Mouse (Mus musculus) limb, embryonic 10.5 days (tissue): ENCODE measurements around the gene Setd3. TPM values are rescaled to one million over a fixed set of nuclear protein-coding genes. Genes with fewer than 3 reads are reported as not detected.

ENCODE experiments used
- DNase-seq: peaks from one replicate; pipeline ENCODE4 v3.0.0-alpha.2; 2017; ENCODE audit warnings: low spot score
- H3K27ac ChIP-seq: fragments of 300-500 bp; sonication (generic); 2 replicates; pipeline ENCODE4 v1.5.1; 2016; ENCODE audit warnings: mild to moderate bottlenecking
- H3K27me3 ChIP-seq: fragments of 300-500 bp; sonication (generic); 2 replicates; pipeline ENCODE4 v1.6.1; 2016; ENCODE audit warnings: low read depth, mild to moderate bottlenecking; ENCODE audit not compliant: poor library complexity, severe bottlenecking
- H3K36me3 ChIP-seq: fragments of 300-500 bp; sonication (generic); 2 replicates; pipeline ENCODE4 v1.6.1; 2016; ENCODE audit warnings: mild to moderate bottlenecking, moderate library complexity
- H3K4me1 ChIP-seq: fragments of 300-500 bp; sonication (generic); 2 replicates; pipeline ENCODE4 v1.6.1; 2016
- H3K4me3 ChIP-seq: fragments of 300-500 bp; sonication (generic); 2 replicates; pipeline ENCODE4 v1.5.1; 2016; ENCODE audit warnings: mild to moderate bottlenecking, moderate library complexity
- H3K9me3 ChIP-seq: fragments of 300-500 bp; sonication (generic); replicated peaks from 2 replicates; pipeline ENCODE4 v1.6.1; 2016; ENCODE audit warnings: mild to moderate bottlenecking
- WGBS: fragments of 180-500 bp; shearing (Covaris S2); methylation state at CpG from one replicate; pipeline ENCODE4 v1.1.7; 2016; 5-methylcytosine and 5-hydroxymethylcytosine counted together
- polyA plus RNA-seq: library from polyadenylated mRNA; unstranded; fragments of >200 nt; fragmentation: Nextera tagmentation; extraction: Ambion mirVana; gene quantifications from 2 replicates; pipeline ENCODE4 v1.2.1, GENCODE M21; 2016

The Setd3 gene
- polyA plus RNA-seq, 1 experiment from 2014 or later, result 76.9 TPM

- Histone ChIP-seq H3K27ac (peak overlapping the region; percentile 34), H3K4me3 (no peak overlapping the region), H3K36me3 (no peaks in the 10 kb centered on the region), H3K9me3 (no peaks in the 10 kb centered on the region), H3K4me1 (peaks cover 12% of the 10 kb centered on the region), H3K27me3 (no peaks in the 10 kb centered on the region)
- no peak for DNase-seq
- 76% methylated on average over 10 of the region's 10 CpGs for WGBS
Measured at GRCm38 (mm10) chr12:108078122-108078752, 100.9 kb downstream of the Setd3 start.

- 71% methylated on average over 5 of the region's 5 CpGs for WGBS
- Histone ChIP-seq H3K27me3 (no peaks in the 10 kb centered on the region), H3K36me3 (no peaks in the 10 kb centered on the region), H3K4me3 (no peak overlapping the region), H3K27ac (no peak overlapping the region), H3K4me1 (peaks cover 34% of the 10 kb centered on the region), H3K9me3 (no peaks in the 10 kb centered on the region)
- no peak for DNase-seq
Measured at GRCm38 (mm10) chr12:108072907-108073306, 106.2 kb downstream of the Setd3 start.

- H3K9me3 ChIP-seq, result no peaks in the 10 kb centered on the region
- no peaks in the 10 kb centered on the region for H3K36me3 ChIP-seq
- peaks cover 42% of the 10 kb centered on the region for H3K4me1 ChIP-seq
- no peak overlapping the region for H3K4me3 ChIP-seq
- H3K27ac ChIP-seq, result peak overlapping the region; percentile 69
- DNase-seq, result peak; percentile 43
- H3K27me3 ChIP-seq, result no peaks in the 10 kb centered on the region
- WGBS, result 57% methylated on average over 21 of the region's 21 CpGs
Measured at GRCm38 (mm10) chr12:108070685-108071662, 108.1 kb downstream of the Setd3 start.

- Histone ChIP-seq H3K27ac (no peak overlapping the region), H3K4me1 (peaks cover 52% of the 10 kb centered on the region), H3K4me3 (no peak overlapping the region), H3K27me3 (no peaks in the 10 kb centered on the region), H3K9me3 (no peaks in the 10 kb centered on the region), H3K36me3 (no peaks in the 10 kb centered on the region)
- WGBS, result 55% methylated on average over 6 of the region's 6 CpGs
- peak; percentile 50 for DNase-seq
Measured at GRCm38 (mm10) chr12:108069504-108069903, 109.6 kb downstream of the Setd3 start.

GRCm38 (mm10) chr12:108067811-108068375 lies 111.2 kb downstream of the Setd3 start:
- Histone ChIP-seq H3K4me1 (peaks cover 60% of the 10 kb centered on the region), H3K9me3 (no peaks in the 10 kb centered on the region), H3K27me3 (no peaks in the 10 kb centered on the region), H3K4me3 (no peak overlapping the region), H3K36me3 (no peaks in the 10 kb centered on the region), H3K27ac (peak overlapping the region; percentile 33; the same call in 1 of the 2 replicates)
- 85% methylated on average over 13 of the region's 13 CpGs for whole genome bisulfite sequencing
- DNase-seq, result no peak

- Histone ChIP-seq H3K27me3 (no peaks in the 10 kb centered on the region), H3K36me3 (no peaks in the 10 kb centered on the region), H3K27ac (no peak overlapping the region), H3K9me3 (no peaks in the 10 kb centered on the region), H3K4me3 (no peak overlapping the region), H3K4me1 (peaks cover 64% of the 10 kb centered on the region)
- WGBS, result 90% methylated on average over 3 of the region's 3 CpGs
- DNase-seq, result no peak
Measured at GRCm38 (mm10) chr12:108067231-108067630, 111.9 kb downstream of the Setd3 start.

GRCm38 (mm10) chr12:108064396-108064998 lies 114.6 kb downstream of the Setd3 start:
- Histone ChIP-seq H3K4me1 (peaks cover 48% of the 10 kb centered on the region), H3K36me3 (no peaks in the 10 kb centered on the region), H3K4me3 (no peak overlapping the region), H3K9me3 (no peaks in the 10 kb centered on the region), H3K27me3 (no peaks in the 10 kb centered on the region), H3K27ac (peak overlapping the region; percentile 80)
- 48% methylated on average over 9 of the region's 9 CpGs for WGBS
- DNase-seq, result peak; percentile 54

GRCm38 (mm10) chr12:108063986-108064385 lies 115.1 kb downstream of the Setd3 start:
- no peak for DNase-seq
- 46% methylated on average over 6 of the region's 6 CpGs for WGBS
- Histone ChIP-seq H3K9me3 (no peaks in the 10 kb centered on the region), H3K4me1 (peaks cover 45% of the 10 kb centered on the region), H3K27me3 (no peaks in the 10 kb centered on the region), H3K36me3 (no peaks in the 10 kb centered on the region), H3K4me3 (no peak overlapping the region), H3K27ac (peak overlapping the region; percentile 80)

- Histone ChIP-seq H3K4me3 (no peak overlapping the region), H3K9me3 (no peaks in the 10 kb centered on the region), H3K27ac (no peak overlapping the region), H3K36me3 (no peaks in the 10 kb centered on the region), H3K27me3 (no peaks in the 10 kb centered on the region), H3K4me1 (peaks cover 29% of the 10 kb centered on the region)
- WGBS, result 76% methylated on average over 5 of the region's 5 CpGs
- DNase-seq, result no peak
Measured at GRCm38 (mm10) chr12:108062137-108062536, 117.0 kb downstream of the Setd3 start.

GRCm38 (mm10) chr12:108061661-108062060 lies 117.5 kb downstream of the Setd3 start:
- H3K4me1 ChIP-seq, result peaks cover 28% of the 10 kb centered on the region
- H3K36me3 ChIP-seq, result no peaks in the 10 kb centered on the region
- no peak overlapping the region for H3K4me3 ChIP-seq
- H3K27me3 ChIP-seq, result no peaks in the 10 kb centered on the region
- no peak for DNase-seq
- H3K27ac ChIP-seq, result 0 out of 2 replicates have a peak overlapping the region, but pooled peaks have one; percentile 36
- H3K9me3 ChIP-seq, result no peaks in the 10 kb centered on the region
- 82% methylated on average over 7 of the region's 7 CpGs for WGBS
